Mouse (Mus musculus): ENCODE data around the gene Mrps17.

DNA sequence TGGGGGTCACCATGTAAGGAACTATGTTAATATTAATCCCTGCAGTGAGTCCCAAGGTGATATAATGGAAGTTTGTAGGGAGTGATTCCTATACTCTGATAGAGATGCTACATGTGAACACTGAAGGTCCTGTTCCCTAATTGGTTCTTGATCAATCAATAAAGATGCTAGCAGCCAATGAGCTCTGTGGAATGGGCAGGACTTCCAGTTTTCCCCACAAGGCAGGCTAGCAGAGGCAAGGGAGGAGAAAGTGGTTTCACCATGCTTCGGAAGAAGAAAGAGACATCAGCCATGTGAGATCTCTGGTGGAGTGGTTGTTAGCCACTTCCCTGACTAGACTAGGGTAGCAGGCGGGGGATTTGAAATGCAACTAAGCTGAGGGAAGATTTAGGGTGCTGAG, 14.8 kb upstream of the Mrps17 start:
- no peak for TF ChIP-seq CTCF (IDR thresholded peaks at IDR 0.05; ENCODE audit: control insufficient read depth, insufficient read depth, insufficient read length)
- no peak for TF ChIP-seq FOSL1 (IDR thresholded peaks at IDR 0.05; ENCODE audit: insufficient read depth, low read length, poor library complexity, severe bottlenecking)
- no peak for TF ChIP-seq MAX (IDR thresholded peaks at IDR 0.05)

All from C2C12 (cell line).